Mouse (Mus musculus): ENCODE measurements around the gene Krtcap3.

DNA sequence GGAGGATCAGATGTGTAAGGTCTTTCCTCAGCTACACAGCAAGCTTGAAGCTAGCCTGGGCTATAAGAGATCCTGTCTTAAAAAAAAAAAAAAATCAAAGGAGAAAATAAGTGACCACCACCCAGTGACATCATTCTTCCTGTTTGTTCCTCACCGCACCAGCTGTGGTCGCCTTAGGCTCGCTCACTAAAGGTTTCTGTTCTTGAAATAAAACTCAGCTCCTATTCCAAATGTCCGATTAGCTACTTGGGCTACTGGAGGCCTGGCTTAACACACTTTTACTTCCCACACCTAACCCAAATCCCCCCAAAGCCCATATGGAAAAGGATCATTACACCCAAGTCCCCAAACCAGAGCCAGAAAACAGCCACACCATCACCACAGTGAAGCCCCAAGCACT is 36.7 kb downstream of the Krtcap3 start:
- no peak for TF ChIP-seq GATA1 (IDR thresholded peaks at IDR 0.05; ENCODE audit: borderline replicate concordance, low read length)
- TF ChIP-seq FLI1 (IDR thresholded peaks at IDR 0.05; ENCODE audit: low read length), result no peak

Data from megakaryocyte, embryonic 14.5 days (primary cell).